Mouse (Mus musculus) C2C12 (cell line): ENCODE measurements around the gene Gfy. TPM values are rescaled to one million over a fixed set of nuclear protein-coding genes. Genes with fewer than 3 reads are reported as not detected.

ENCODE experiments used
- H3K27me3 ChIP-seq: one replicate; pipeline ENCODE4 v1.6.1; 2011; ENCODE audit not compliant: control insufficient read depth, insufficient read depth, insufficient read length
- H3K36me3 ChIP-seq: one replicate; pipeline ENCODE4 v1.6.1; 2011; ENCODE audit not compliant: control insufficient read depth, insufficient read depth
- H3K4me3 ChIP-seq: one replicate; pipeline ENCODE4 v1.5.1; 2011; ENCODE audit warnings: mild to moderate bottlenecking, control low read depth; ENCODE audit not compliant: poor library complexity, insufficient read depth, severe bottlenecking
- H3K79me2 ChIP-seq: one replicate; pipeline ENCODE4 v1.6.1; 2011; ENCODE audit not compliant: control insufficient read depth, insufficient read depth
- H3K79me3 ChIP-seq: one replicate; pipeline ENCODE4 v1.6.1; 2011; ENCODE audit warnings: low read depth, control low read depth
- H3ac ChIP-seq: one replicate; pipeline ENCODE3; 2011; ENCODE audit warnings: low read depth; ENCODE audit not compliant: control insufficient read depth, insufficient read length
- CEBPB ChIP-seq: IDR thresholded peaks from one replicate; pipeline ENCODE4 v1.6.1; 2011; ENCODE audit warnings: low read depth, mild to moderate bottlenecking, control low read depth, moderate library complexity
- CTCF ChIP-seq: IDR thresholded peaks from one replicate; pipeline ENCODE4 v1.5.1; 2011; ENCODE audit not compliant: control insufficient read depth, insufficient read depth, insufficient read length
- FOSL1 ChIP-seq: IDR thresholded peaks from one replicate; pipeline ENCODE4 v1.8.0; 2011; ENCODE audit warnings: mild to moderate bottlenecking, low read length; ENCODE audit not compliant: poor library complexity, insufficient read depth, severe bottlenecking
- MAX ChIP-seq: IDR thresholded peaks from one replicate; pipeline ENCODE4 v1.6.1; 2011; ENCODE audit warnings: mild to moderate bottlenecking, control low read depth
- MYOD1 ChIP-seq: IDR thresholded peaks from one replicate; pipeline ENCODE4 v1.6.1; 2011; ENCODE audit warnings: low read depth; ENCODE audit not compliant: control insufficient read depth, insufficient read length
- MYOG ChIP-seq: IDR thresholded peaks from one replicate; pipeline ENCODE4 v1.6.1; 2011; ENCODE audit not compliant: control insufficient read depth, insufficient read length; ENCODE audit errors: extremely low read depth
- USF1 ChIP-seq: IDR thresholded peaks from one replicate; pipeline ENCODE4 v1.6.1; 2011; ENCODE audit warnings: low read depth, mild to moderate bottlenecking, control low read depth, moderate library complexity
- polyA plus RNA-seq: library from polyadenylated mRNA; unstranded; fragments of >200 nt; fragmentation: generic; extraction: Trizol; gene quantifications from one replicate; pipeline ENCODE4 v1.2.1, GENCODE M21; 2012; ENCODE audit warnings: missing spikeins

Gfy gene
- polyA plus RNA-seq, 1 experiment: not detected

DNA sequence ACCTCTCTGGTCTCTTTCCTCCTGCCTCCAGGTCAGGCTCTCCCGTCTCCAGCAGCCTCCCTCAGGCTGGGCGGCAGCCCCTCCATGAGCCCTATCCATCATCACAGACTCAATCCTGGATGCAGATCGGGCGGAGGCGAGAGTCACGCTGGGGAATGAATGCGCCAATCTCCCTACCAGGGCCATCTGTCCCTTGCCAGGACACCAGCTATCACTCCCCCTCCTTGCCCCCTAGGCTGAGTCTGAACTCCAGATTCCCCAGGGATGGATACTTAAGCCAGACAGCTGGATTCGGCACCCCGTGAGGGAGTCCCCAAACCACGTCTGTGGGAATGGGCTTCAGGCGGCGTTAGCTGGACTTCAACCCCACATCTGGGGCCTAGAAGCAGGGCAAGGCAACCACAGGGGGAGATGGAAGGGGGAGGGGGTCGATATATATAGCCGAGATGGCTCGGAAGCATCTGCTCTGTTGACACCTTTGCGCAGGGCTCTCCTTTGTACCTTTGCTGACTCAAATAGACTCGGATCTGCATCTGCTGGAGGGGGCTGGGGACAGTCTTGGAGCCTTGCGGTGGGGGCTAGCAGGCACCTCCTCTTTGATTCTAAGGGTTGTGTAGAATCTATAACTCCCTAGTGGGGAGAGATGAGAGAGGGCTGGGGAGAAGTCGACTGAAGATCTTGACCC lies 11.5 kb downstream of the Gfy start:
- Histone ChIP-seq H3K4me3 (no peak overlapping the region), H3K36me3 (no peaks in the 10 kb centered on the region)

DNA sequence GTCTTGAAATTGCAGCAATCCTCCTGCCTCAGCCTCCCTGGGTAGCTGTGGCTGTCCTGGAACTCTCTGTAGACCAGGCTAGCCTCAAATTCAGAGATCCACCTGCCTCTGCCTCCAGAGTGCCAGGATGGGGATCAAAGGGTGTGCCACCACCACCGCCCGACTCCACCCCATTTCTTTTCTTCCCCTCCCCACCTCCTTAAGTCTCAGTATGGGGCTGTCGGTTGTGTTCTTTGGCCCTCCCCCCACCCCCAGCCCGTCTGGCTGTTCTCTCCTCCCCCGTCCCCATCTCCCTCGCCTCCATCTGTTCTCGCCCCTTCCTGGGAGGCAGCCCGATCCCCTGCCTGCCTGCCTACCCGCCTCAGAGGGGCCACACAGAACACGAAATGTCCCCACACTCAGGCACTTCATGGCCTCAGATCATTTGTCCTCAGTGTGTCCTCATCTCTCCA lies 12.4 kb downstream of the Gfy start:
- Histone ChIP-seq H3K4me3 (no peak overlapping the region), H3K79me3 (no peaks in the 10 kb centered on the region), H3ac (no peak overlapping the region), H3K36me3 (no peaks in the 10 kb centered on the region), H3K27me3 (peaks cover 55% of the 10 kb centered on the region), H3K79me2 (no peaks in the 10 kb centered on the region)
- TF ChIP-seq USF1: no peak
- no peak for TF ChIP-seq CEBPB
- no peak for TF ChIP-seq MYOG
- TF ChIP-seq MAX: no peak
- TF ChIP-seq MYOD1: no peak
- TF ChIP-seq CTCF: no peak
- no peak for TF ChIP-seq FOSL1

More for the DNA sequence above, 11.5 kb downstream of the Gfy start:
- no peaks in the 10 kb centered on the region for H3K79me3 ChIP-seq
- H3K27me3 ChIP-seq: peaks cover 55% of the 10 kb centered on the region
- no peak for TF ChIP-seq CEBPB
- no peak for TF ChIP-seq MYOG
- TF ChIP-seq MAX: no peak
- TF ChIP-seq MYOD1: no peak
- no peak for TF ChIP-seq USF1
- TF ChIP-seq CTCF: no peak
- TF ChIP-seq FOSL1: no peak
- H3K79me2 ChIP-seq: no peaks in the 10 kb centered on the region
- H3ac ChIP-seq: no peak overlapping the region

DNA sequence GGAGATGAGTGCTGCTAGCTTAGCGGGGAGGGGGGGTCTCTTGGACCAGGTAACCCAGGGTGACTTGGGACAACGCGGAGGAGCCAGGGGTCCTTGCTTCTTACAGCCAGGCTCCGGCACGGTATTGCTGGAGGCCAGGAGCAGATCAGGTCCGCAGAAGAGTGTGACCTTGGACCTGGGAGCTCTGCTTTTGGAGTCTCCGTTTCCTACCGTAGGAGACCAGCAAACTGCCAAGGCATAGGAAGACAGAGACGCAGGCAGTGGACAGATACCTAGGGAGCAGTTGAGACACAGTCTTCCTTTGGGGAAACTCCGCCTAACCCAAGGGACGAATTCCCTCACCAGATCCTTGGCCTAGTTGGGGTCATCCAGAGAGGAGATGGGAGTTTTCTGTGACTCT lies 13.7 kb downstream of the Gfy start:
- TF ChIP-seq CTCF (no peak), CEBPB (no peak), MAX (no peak), MYOD1 (no peak), FOSL1 (no peak), MYOG (no peak), USF1 (no peak)
- Histone ChIP-seq H3K79me2 (no peaks in the 10 kb centered on the region), H3ac (no peak overlapping the region), H3K36me3 (no peaks in the 10 kb centered on the region), H3K79me3 (no peaks in the 10 kb centered on the region), H3K4me3 (no peak overlapping the region), H3K27me3 (peaks cover 55% of the 10 kb centered on the region)

DNA sequence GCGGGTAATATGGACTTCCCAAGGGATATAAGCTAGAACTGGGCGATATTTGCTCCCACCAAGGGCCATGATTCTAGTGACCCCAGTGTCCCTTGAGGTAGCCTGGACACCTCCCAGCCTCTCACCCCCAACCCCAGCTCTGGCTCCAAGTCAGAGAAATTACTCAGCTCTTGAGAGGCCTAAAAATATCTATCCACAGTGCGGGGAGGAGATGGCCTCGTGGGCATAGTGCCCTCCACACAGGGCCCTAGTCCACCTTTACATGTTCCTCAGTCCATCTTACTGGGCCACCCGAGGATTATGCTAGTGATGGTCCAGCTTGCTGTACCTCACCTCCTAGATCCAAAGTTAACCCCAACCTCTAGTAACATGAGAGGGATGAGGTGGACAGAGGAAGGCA lies 14.5 kb downstream of the Gfy start:
- H3K36me3 ChIP-seq: no peaks in the 10 kb centered on the region
- H3K27me3 ChIP-seq: peaks cover 52% of the 10 kb centered on the region
- H3K79me3 ChIP-seq: no peaks in the 10 kb centered on the region
- H3K4me3 ChIP-seq: no peak overlapping the region
- TF ChIP-seq MYOD1: no peak
- no peak for TF ChIP-seq MYOG
- no peak for TF ChIP-seq CEBPB
- TF ChIP-seq CTCF: no peak
- TF ChIP-seq MAX: no peak
- no peak for TF ChIP-seq USF1
- TF ChIP-seq FOSL1: no peak
- H3ac ChIP-seq: no peak overlapping the region
- H3K79me2 ChIP-seq: no peaks in the 10 kb centered on the region

DNA sequence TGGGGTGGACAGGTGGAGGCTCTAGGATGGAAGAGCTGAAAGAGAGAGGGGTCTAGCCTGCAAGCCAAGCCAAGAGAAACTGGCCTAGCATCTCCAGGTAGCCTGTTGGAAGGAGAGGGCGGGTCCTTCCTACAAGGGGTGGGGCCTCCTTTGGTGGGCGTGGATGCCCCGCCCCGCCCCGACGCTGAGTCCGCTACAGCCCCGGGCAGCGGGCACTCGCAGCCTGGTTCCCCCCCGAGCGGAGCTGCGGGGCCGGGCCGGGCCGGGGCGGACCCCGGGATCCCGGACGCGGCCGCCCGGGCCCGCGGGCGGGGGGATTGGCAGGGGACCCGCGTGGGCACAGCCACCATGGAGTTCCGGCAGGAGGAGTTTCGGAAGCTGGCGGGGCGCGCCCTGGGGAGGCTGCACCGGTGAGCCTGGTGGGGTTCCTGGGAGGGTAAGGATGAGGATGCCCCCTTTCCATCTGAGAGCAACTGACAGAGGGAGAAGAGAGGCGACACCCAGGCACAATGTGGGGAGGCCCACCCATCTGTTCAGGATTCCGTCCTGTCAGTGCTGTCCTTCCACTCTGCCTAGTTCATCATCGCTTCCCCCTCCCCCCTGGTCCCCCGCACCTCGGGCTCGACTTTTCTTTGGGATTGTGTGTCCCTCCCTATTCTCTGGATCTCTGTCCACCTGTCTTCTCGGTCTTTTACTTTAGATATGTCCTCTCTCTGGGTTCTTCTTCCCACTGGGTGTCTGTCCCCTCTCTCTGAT lies 15.5 kb downstream of the Gfy start, which contains the start of gene Slc17a7:
Slc17a7 (plus strand) TSS at position 215 of the 756 bp plus-strand sequence.
- peaks cover 45% of the 10 kb centered on the region for H3K27me3 ChIP-seq
- H3K36me3 ChIP-seq: no peaks in the 10 kb centered on the region
- H3K79me2 ChIP-seq: no peaks in the 10 kb centered on the region
- H3K4me3 ChIP-seq: no peak within 1 kb of the TSS
- TF ChIP-seq FOSL1: no peak
- TF ChIP-seq USF1: no peak
- no peak for TF ChIP-seq MAX
- TF ChIP-seq MYOG: no peak
- TF ChIP-seq CTCF: no peak
- no peak for TF ChIP-seq CEBPB
- TF ChIP-seq MYOD1: no peak
- H3K79me3 ChIP-seq: no peaks in the 10 kb centered on the region
- H3ac ChIP-seq: peak within 1 kb of the TSS; percentile 33
